Mouse (Mus musculus): ENCODE measurements around the gene Pmf1. TPM values are rescaled to one million over a fixed set of nuclear protein-coding genes. Genes with fewer than 3 reads are reported as not detected.

Gene Pmf1
- polyA plus RNA-seq, 1 experiment from 2014 or later: 77.7 TPM

- H3K9me3 ChIP-seq (replicated peaks): no peaks in the 10 kb centered on the region
- H3K27me3 ChIP-seq: no peaks in the 10 kb centered on the region
- no peak overlapping the region; the same call in 1 of the 2 replicates for H3K9ac ChIP-seq
- H3K4me1 ChIP-seq (replicated peaks): peaks cover 74% of the 10 kb centered on the region
- H3K27ac ChIP-seq (replicated peaks): peak overlapping the region; percentile 10
- no peak overlapping the region for H3K4me3 ChIP-seq (replicated peaks)
- no peak overlapping the region for H3K4me2 ChIP-seq
- 49% methylated on average over 4 of the region's 4 CpGs for WGBS (ENCODE audit: insufficient replicate concordance)
- ATAC-seq (ENCODE audit: insufficient read depth): no peak
- H3K36me3 ChIP-seq (replicated peaks): peaks cover 87% of the 10 kb centered on the region
Observed at GRCm38 (mm10) chr3:88415668-88416067, 5.5 kb upstream of the Pmf1 start.

DNA sequence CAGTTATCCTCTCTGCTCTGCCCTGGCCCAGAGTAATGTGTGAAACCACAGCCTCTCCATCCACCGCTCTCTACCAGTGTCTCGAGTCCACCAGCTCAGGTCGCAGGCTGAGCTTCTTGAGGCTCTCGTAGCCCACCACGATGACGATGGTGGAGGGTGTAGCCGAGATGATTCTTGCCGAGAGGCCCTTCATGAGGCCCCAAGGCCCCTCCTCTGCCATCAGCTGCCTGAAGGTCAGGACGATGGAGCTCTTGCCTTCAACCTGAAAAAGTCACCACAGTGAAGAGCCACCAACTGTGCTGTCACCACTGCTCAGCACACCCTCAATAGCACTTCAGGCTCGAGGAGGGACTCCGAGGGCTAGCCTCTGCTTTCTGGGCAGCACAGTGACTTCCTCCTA lies 2.5 kb upstream of the Pmf1 start:
- Histone ChIP-seq H3K9ac (peak overlapping the region; percentile 41; the same call in 1 of the 2 replicates), H3K27ac (replicated peaks) (peak overlapping the region; percentile 90; the same call in 1 of the 2 replicates), H3K4me3 (replicated peaks) (no peak overlapping the region), H3K36me3 (replicated peaks) (peaks cover 56% of the 10 kb centered on the region), H3K4me2 (no peak overlapping the region), H3K4me1 (replicated peaks) (peaks cover 83% of the 10 kb centered on the region), H3K9me3 (replicated peaks) (no peaks in the 10 kb centered on the region), H3K27me3 (no peaks in the 10 kb centered on the region)
- ATAC-seq (ENCODE audit: insufficient read depth): no peak
- 73% methylated on average over 11 of the region's 11 CpGs for WGBS (ENCODE audit: insufficient replicate concordance)

DNA sequence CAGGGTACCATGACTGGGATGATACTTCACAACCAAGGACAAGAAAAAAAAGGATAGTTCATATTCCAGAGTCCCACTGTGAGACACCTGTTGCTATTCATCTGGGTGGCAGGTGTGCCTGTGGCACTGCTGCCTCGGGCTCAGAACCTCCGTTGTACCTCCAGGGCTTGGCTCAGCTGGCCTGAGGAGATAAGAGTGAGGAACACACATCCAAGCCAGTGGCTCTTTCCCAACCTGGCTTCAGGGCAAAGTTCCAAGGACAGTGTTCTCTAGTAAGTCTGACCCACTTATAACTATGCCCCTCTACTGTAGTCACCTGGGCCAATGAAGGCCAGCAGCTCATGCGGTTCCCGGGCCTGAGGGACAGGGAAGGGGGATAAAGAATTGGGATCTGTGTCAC lies 1.6 kb upstream of the Pmf1 start:
- Histone ChIP-seq H3K9me3 (replicated peaks) (no peaks in the 10 kb centered on the region), H3K9ac (peak overlapping the region; percentile 41), H3K27ac (replicated peaks) (peak overlapping the region; percentile 90), H3K27me3 (no peaks in the 10 kb centered on the region), H3K4me3 (replicated peaks) (peak overlapping the region; percentile 17; the same call in 1 of the 2 replicates), H3K4me1 (replicated peaks) (peaks cover 91% of the 10 kb centered on the region), H3K36me3 (replicated peaks) (peaks cover 47% of the 10 kb centered on the region), H3K4me2 (peak overlapping the region; percentile 84)
- 51% methylated on average over 4 of the region's 4 CpGs for WGBS (ENCODE audit: insufficient replicate concordance)
- peak; percentile 42; the same call in 1 of the 2 replicates for ATAC-seq (ENCODE audit: insufficient read depth)

DNA sequence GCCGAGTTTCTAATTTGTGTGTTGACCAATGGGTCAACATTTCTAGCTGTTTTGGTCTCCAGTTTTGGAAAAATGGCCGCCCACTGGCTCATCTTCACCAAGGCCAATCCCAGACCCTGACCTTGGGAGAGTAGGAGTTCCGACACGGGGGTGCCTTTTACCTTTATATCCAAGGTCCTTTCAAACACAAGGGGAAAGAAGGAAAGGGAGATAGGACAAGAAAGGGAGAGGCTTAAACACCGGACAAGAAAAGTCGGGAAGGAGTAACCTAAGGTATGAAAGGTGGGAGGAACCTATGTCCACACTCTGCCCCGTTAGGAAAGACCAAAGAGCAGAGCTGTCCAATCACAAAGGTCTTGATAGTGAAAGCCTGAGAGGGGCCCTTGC lies 507 bp upstream of the Pmf1 start:
- Histone ChIP-seq H3K36me3 (replicated peaks) (peaks cover 36% of the 10 kb centered on the region), H3K9ac (peak overlapping the region; percentile 68), H3K27me3 (no peaks in the 10 kb centered on the region), H3K4me2 (peak overlapping the region; percentile 84), H3K9me3 (replicated peaks) (no peaks in the 10 kb centered on the region), H3K27ac (replicated peaks) (peak overlapping the region; percentile 90), H3K4me1 (replicated peaks) (peaks cover 88% of the 10 kb centered on the region), H3K4me3 (replicated peaks) (peak overlapping the region; percentile 74)
- no peak for ATAC-seq (ENCODE audit: insufficient read depth)
- WGBS (ENCODE audit: insufficient replicate concordance): 22% methylated on average over 7 of the region's 7 CpGs

GRCm38 (mm10) chr3:88408953-88409352 lies 1.2 kb downstream of the Pmf1 start:
- Histone ChIP-seq H3K27ac (replicated peaks) (peak overlapping the region; percentile 90), H3K36me3 (replicated peaks) (peaks cover 28% of the 10 kb centered on the region), H3K4me3 (replicated peaks) (peak overlapping the region; percentile 74), H3K27me3 (no peaks in the 10 kb centered on the region), H3K9ac (peak overlapping the region; percentile 68), H3K9me3 (replicated peaks) (no peaks in the 10 kb centered on the region), H3K4me2 (peak overlapping the region; percentile 84), H3K4me1 (replicated peaks) (peaks cover 73% of the 10 kb centered on the region)
- WGBS (ENCODE audit: insufficient replicate concordance): 29% methylated on average over 5 of the region's 5 CpGs
- no peak for ATAC-seq (ENCODE audit: insufficient read depth)

DNA sequence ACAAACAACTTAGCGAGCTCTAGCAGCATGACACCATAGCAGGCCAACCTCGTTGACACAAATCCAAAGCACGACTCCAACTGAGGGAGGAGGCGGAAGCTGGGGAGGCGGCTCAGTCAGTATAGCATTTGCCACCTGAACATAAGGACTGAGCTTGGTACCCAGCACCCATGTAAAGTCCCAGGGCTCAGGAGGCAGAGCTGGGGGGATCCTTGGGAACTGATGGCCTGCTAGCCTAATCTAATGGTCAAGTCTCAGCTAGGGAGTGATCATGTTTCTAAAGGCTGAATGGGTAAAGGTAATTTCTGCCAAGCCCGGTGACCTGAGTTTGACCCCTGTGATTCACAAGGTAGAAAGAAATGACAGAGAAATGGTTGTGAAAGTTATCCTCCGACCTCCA lies 2.6 kb downstream of the Pmf1 start:
- WGBS (ENCODE audit: insufficient replicate concordance): 55% methylated on average over 7 of the region's 7 CpGs
- no peak overlapping the region for H3K9ac ChIP-seq

DNA sequence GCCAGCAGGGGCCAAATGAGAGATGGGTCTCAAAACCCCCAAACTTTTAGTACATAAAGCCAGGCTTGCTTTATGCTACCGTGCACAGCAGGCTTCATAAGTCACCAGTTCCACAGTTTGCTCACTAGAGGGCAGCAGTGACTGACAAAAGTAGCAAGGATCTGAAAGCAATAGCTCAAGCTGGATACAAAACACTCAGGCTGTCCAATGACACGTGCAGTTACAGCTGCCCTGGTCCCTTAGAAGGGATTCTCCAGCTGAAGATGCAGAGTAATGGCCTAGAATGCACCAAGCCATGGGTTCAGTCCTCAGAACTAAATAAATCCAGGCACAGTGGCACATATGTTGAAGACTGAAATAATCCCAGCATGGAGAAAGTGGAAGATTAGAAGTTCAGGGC lies 3.0 kb downstream of the Pmf1 start:
- Histone ChIP-seq H3K4me1 (replicated peaks) (peaks cover 58% of the 10 kb centered on the region), H3K36me3 (replicated peaks) (peaks cover 27% of the 10 kb centered on the region), H3K9me3 (replicated peaks) (no peaks in the 10 kb centered on the region), H3K27me3 (no peaks in the 10 kb centered on the region), H3K4me3 (replicated peaks) (no peak overlapping the region), H3K4me2 (no peak overlapping the region; the same call in 1 of the 2 replicates), H3K27ac (replicated peaks) (no peak overlapping the region), H3K9ac (no peak overlapping the region)
- WGBS (ENCODE audit: insufficient replicate concordance): 4% methylated on average over 2 of the region's 2 CpGs
- no peak for ATAC-seq (ENCODE audit: insufficient read depth)

More for the DNA sequence above, 2.6 kb downstream of the Pmf1 start:
- H3K9me3 ChIP-seq (replicated peaks): no peaks in the 10 kb centered on the region
- peaks cover 60% of the 10 kb centered on the region for H3K4me1 ChIP-seq (replicated peaks)
- peaks cover 27% of the 10 kb centered on the region for H3K36me3 ChIP-seq (replicated peaks)
- H3K27ac ChIP-seq (replicated peaks): no peak overlapping the region; the same call in 1 of the 2 replicates
- peak overlapping the region; percentile 84; the same call in 1 of the 2 replicates for H3K4me2 ChIP-seq
- no peak overlapping the region for H3K4me3 ChIP-seq (replicated peaks)
- H3K27me3 ChIP-seq: no peaks in the 10 kb centered on the region
- no peak for ATAC-seq (ENCODE audit: insufficient read depth)

GRCm38 (mm10) chr3:88403522-88404230 lies 6.5 kb downstream of the Pmf1 start:
- no peak for ATAC-seq (ENCODE audit: insufficient read depth)
- peaks cover 50% of the 10 kb centered on the region for H3K36me3 ChIP-seq (replicated peaks)
- 83% methylated on average over 10 of the region's 10 CpGs for WGBS (ENCODE audit: insufficient replicate concordance)

GRCm38 (mm10) chr3:88398666-88399065 lies 11.5 kb downstream of the Pmf1 start:
- WGBS (ENCODE audit: insufficient replicate concordance): 82% methylated on average over 2 of the region's 2 CpGs
- ATAC-seq (ENCODE audit: insufficient read depth): no peak
- no peak overlapping the region for H3K27ac ChIP-seq (replicated peaks)

More at GRCm38 (mm10) chr3:88403522-88404230, 6.5 kb downstream of the Pmf1 start:
- H3K27ac ChIP-seq (replicated peaks): no peak overlapping the region
- no peaks in the 10 kb centered on the region for H3K27me3 ChIP-seq
- H3K4me2 ChIP-seq: no peak overlapping the region
- H3K4me3 ChIP-seq (replicated peaks): no peak overlapping the region
- H3K9ac ChIP-seq: no peak overlapping the region
- peaks cover 31% of the 10 kb centered on the region for H3K4me1 ChIP-seq (replicated peaks)
- no peaks in the 10 kb centered on the region for H3K9me3 ChIP-seq (replicated peaks)

DNA sequence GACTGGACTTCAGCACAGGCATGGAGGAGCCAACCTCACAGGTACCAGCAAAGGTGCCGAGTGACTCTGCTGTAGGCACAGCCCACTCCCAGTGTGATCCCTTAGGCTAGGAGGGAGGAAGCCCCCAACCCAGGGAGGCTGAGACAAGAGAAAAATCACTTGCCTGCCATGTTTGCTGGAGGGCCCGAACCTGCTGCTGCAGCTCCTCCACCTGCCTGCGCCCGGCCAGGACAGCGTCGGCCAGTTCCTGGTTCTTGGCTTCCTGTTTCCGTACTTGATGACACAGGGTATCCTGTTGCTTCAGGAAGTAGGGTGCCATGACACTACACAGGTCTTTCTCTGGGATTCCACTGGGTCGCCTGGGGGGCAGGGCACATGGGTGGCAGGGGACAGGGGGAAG lies 14.4 kb downstream of the Pmf1 start:
- H3K36me3 ChIP-seq (replicated peaks): peaks cover 63% of the 10 kb centered on the region
- H3K9ac ChIP-seq: no peak overlapping the region

More at GRCm38 (mm10) chr3:88398666-88399065, 11.5 kb downstream of the Pmf1 start:
- Histone ChIP-seq H3K4me1 (replicated peaks) (peaks cover 4% of the 10 kb centered on the region; the same call in 1 of the 2 replicates), H3K9ac (no peak overlapping the region), H3K27me3 (no peaks in the 10 kb centered on the region), H3K4me2 (no peak overlapping the region), H3K4me3 (replicated peaks) (no peak overlapping the region), H3K9me3 (replicated peaks) (no peaks in the 10 kb centered on the region), H3K36me3 (replicated peaks) (peaks cover 79% of the 10 kb centered on the region)

DNA sequence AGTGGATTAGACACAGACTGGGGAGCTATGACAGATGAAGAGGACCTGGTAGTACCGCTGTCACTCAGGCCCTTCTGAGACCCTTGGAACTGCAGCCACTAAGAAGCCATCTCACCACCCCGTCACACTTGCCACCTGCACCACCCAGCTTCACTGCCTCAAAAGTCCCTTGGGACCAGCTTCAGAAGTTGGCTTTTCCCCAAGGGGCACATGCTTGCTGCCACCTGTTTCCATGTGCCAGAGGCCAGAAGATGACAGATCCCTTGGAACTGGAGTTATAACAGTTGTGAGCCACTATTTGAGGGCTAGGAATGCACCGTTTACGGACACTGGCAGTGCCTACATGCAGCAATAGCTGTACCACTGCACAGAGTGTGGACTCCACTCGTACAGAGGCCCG lies 14.8 kb downstream of the Pmf1 start:
- H3K27ac ChIP-seq (replicated peaks): no peak overlapping the region
- H3K36me3 ChIP-seq (replicated peaks): peaks cover 65% of the 10 kb centered on the region
- no peak overlapping the region for H3K9ac ChIP-seq

More for the DNA sequence above, 14.4 kb downstream of the Pmf1 start:
- Histone ChIP-seq H3K4me1 (replicated peaks) (no peaks in the 10 kb centered on the region), H3K9me3 (replicated peaks) (no peaks in the 10 kb centered on the region), H3K27me3 (no peaks in the 10 kb centered on the region), H3K27ac (replicated peaks) (no peak overlapping the region), H3K4me2 (no peak overlapping the region), H3K4me3 (replicated peaks) (no peak overlapping the region)
- ATAC-seq (ENCODE audit: insufficient read depth): no peak
- 74% methylated on average over 8 of the region's 8 CpGs for WGBS (ENCODE audit: insufficient replicate concordance)

More for the DNA sequence above, 14.8 kb downstream of the Pmf1 start:
- WGBS (ENCODE audit: insufficient replicate concordance): 88% methylated on average over 6 of the region's 6 CpGs
- no peak for ATAC-seq (ENCODE audit: insufficient read depth)
- Histone ChIP-seq H3K4me2 (no peak overlapping the region), H3K27me3 (no peaks in the 10 kb centered on the region), H3K4me3 (replicated peaks) (no peak overlapping the region), H3K4me1 (replicated peaks) (no peaks in the 10 kb centered on the region), H3K9me3 (replicated peaks) (no peaks in the 10 kb centered on the region)

Data from liver, embryonic 15.5 days (tissue).